Mouse (Mus musculus) embryo, embryonic 11.5 days (tissue): ENCODE results near the gene Triobp.
A peak's percentile ranks its signal among the peaks of the same experiment; 100 is the strongest.

Source experiments
- DNase-seq: peaks from one replicate; pipeline ENCODE4 v3.0.0-alpha.2; 2012; ENCODE audit warnings: low read depth, low spot score

Gene Triobp

GRCm38 (mm10) chr15:78962885-78963284, 15.4 kb downstream of the Triobp start:
- peak; percentile 50 for DNase-seq

- no peak for DNase-seq
Measured at GRCm38 (mm10) chr15:78971626-78972025, 24.1 kb downstream of the Triobp start.

GRCm38 (mm10) chr15:78973950-78974349, 26.4 kb downstream of the Triobp start:
- no peak for DNase-seq

GRCm38 (mm10) chr15:78977676-78978159, 30.2 kb downstream of the Triobp start:
- no peak for DNase-seq

- DNase-seq, result peak; percentile 42
Measured at GRCm38 (mm10) chr15:78978875-78979274, 31.4 kb downstream of the Triobp start.

- DNase-seq, result no peak
Measured at GRCm38 (mm10) chr15:78980084-78980483, 32.6 kb downstream of the Triobp start.

GRCm38 (mm10) chr15:78982658-78983435, 35.3 kb downstream of the Triobp start:
- peak; percentile 86 for DNase-seq

GRCm38 (mm10) chr15:78983436-78984285, 36.1 kb downstream of the Triobp start:
- DNase-seq, result peak; percentile 55

- DNase-seq, result no peak
Measured at GRCm38 (mm10) chr15:78984286-78984778, 36.8 kb downstream of the Triobp start.

- no peak for DNase-seq
Measured at GRCm38 (mm10) chr15:78986536-78987220, 39.2 kb downstream of the Triobp start.

- DNase-seq, result no peak
Measured at GRCm38 (mm10) chr15:78988499-78988971, 41.0 kb downstream of the Triobp start.

GRCm38 (mm10) chr15:78989152-78990092, 41.9 kb downstream of the Triobp start:
- no peak for DNase-seq

- no peak for DNase-seq
Measured at GRCm38 (mm10) chr15:78990093-78990463, 42.6 kb downstream of the Triobp start.

GRCm38 (mm10) chr15:78990970-78991525, 43.5 kb downstream of the Triobp start:
- DNase-seq, result no peak

- DNase-seq, result no peak
Measured at GRCm38 (mm10) chr15:78992235-78992634, 44.7 kb downstream of the Triobp start.

- no peak for DNase-seq
Measured at GRCm38 (mm10) chr15:78992925-78993324, 45.4 kb downstream of the Triobp start.

GRCm38 (mm10) chr15:78995916-78996315, 48.4 kb downstream of the Triobp start:
- DNase-seq, result no peak

GRCm38 (mm10) chr15:78996663-78997062, 49.1 kb downstream of the Triobp start:
- no peak for DNase-seq

GRCm38 (mm10) chr15:78998348-78998747, 50.8 kb downstream of the Triobp start:
- DNase-seq, result no peak

GRCm38 (mm10) chr15:78999586-78999985, 52.1 kb downstream of the Triobp start:
- no peak for DNase-seq
